Mouse (Mus musculus) left cerebral cortex, postnatal 14 days (tissue): ENCODE measurements around the gene Ficd. TPM values are rescaled to one million over a fixed set of nuclear protein-coding genes. Genes with fewer than 3 reads are reported as not detected.
A peak's percentile ranks its signal among the peaks of the same experiment; 100 is the strongest.

ENCODE experiments used
- DNase-seq, 2 experiments: peaks; one replicate each; pipeline ENCODE4 v3.0.0; 2021 to 2022; ENCODE audit warnings: low spot score in 2 of 2, mixed read lengths in 1 of 2
- intact Hi-C: fragments of 180-260 bp; cut with DNase I; formaldehyde crosslinking; loops from one replicate; pipeline ENCODE4 v1.15.1; 2025
- long read RNA-seq, 2 experiments: library from polyadenylated mRNA; stranded (forward); transcript quantifications; one replicate each; pipeline ENCODE4 v2.0.0; 2021
- total RNA-seq, 2 experiments: library from RNA; stranded (reverse); gene quantifications; 2 replicates each; pipeline ENCODE4 v1.2.3; 2021

Gene Ficd
- 10 to 100 TPM in 1 of 2 experiments, 1 to 10 TPM in 1; 10.0 to 10.7 TPM for total RNA-seq
- long read RNA-seq, experiment 1, transcript Ficd-201 (3 exons, 3,133 nt), result major isoform, 24 of 28 reads
- long read RNA-seq, experiment 1, partial matches to known transcripts, result 1 of 28 reads
- long read RNA-seq, experiment 1, other reads (novel, unspliced or antisense), result 3 of 28 reads
- long read RNA-seq, experiment 2, transcript Ficd-201 (3 exons, 3,133 nt), result major isoform, 18 of 22 reads
- long read RNA-seq, experiment 2, partial matches to known transcripts, result 1 of 22 reads
- long read RNA-seq, experiment 2, other reads (novel, unspliced or antisense), result 3 of 22 reads

DNA sequence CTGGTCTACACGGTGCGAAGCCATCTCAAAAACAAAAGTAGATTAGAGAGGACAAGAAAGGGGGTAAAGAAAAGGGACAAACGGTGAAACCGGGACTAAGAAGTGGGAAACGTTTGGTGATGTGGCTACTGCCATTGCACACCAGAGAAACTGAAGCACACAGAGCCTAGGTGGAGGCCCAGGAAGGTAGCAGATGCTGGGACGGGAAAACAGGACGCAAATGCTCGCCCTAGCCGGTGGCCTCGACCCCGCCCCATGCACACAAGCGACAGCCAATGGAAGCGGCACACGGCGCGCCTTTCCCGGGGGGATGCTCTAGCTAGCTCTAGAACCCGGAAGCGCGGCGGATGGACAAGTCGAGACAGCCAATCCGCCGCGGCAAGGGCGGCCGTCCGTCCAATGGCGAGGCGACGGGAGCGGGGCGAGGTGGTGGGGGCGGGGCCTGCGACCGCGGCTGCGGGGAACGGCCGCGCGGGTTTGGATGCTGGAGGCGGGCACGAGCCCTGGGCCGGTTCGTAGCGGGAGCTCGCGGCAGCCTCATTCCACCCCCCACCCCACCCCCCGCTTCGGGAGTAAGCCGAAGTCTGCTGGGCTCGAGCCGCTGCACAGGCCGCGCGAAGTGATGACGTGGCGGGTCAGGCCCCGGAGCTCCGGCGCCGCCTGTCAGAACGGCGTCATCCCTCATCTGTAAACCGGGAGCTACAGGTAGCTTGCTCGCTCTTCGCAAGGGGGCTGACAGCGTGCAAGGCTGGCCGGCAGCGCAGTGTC is at the start of gene Ficd:
TSS of gene Ficd (plus strand) at position 459 of the 768 bp plus-strand sequence.
- DNase-seq, result peak; percentile 93 to 95
- intact Hi-C loops, result loop anchor here (10.0 kb wide), 1 partner anchor 831 kb away; no protein-coding TSS in a partner anchor

GRCm38 (mm10) chr5:113687514-113687913 is 48.1 kb upstream of the Ficd start:
- intact Hi-C loops, result no loop called here
- DNase-seq, result no peak

DNA sequence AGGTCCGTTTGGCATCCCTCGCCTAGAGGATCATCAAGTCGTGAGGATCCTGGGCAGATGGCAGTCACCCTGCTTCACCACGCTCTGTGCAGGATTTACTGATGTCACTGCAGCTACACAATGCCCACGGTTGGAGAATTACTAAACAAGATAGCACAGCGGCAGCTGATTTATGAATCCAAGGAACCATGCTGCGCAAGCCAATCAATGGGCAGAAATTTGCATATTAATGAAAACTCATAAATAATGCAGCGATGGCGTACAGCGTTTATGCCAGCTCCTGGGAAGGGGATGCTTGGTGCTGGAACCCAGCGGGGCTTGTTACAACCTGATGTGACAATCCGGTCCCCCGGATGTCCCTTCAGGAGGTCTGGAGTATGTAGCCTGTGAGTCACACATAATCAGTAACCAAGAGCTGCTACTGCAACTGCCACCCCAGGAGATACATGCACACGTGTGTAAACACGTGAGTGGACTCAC is 45.5 kb upstream of the Ficd start:
- DNase-seq, result no peak
- intact Hi-C loops, result no loop called here

GRCm38 (mm10) chr5:113690866-113691265 is 44.7 kb upstream of the Ficd start:
- intact Hi-C loops, result no loop called here
- no peak for DNase-seq

- intact Hi-C loops, result no loop called here
- no peak for DNase-seq
These were observed 42.3 kb upstream of the Ficd start for GRCm38 (mm10) chr5:113693196-113693755.

GRCm38 (mm10) chr5:113694000-113694399 is 41.6 kb upstream of the Ficd start:
- intact Hi-C loops, result no loop called here

DNA sequence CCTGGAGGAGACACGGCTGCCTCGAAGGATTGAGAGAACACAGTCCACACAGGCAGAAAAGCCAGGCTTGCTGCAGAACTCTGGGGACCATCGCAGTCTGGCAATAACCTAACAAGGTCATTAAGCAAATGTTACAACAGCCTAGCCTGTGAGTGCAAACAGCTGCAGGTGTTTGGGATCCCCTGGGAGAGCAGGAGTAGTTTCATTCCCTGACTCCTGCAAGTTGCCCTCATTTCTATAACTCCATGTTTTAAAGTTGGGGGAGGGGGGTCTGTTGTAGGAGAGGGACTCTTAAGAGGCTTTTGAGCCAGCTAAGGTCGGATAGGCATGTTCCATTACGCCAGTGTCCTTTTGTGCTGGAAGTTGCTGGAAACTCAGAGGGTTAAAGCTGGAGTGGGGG is 41.2 kb upstream of the Ficd start:
- DNase-seq, result no peak

More at GRCm38 (mm10) chr5:113694000-113694399, 41.6 kb upstream of the Ficd start:
- DNase-seq, result no peak

GRCm38 (mm10) chr5:113700388-113701023 is 35.1 kb upstream of the Ficd start:
- intact Hi-C loops, result no loop called here
- DNase-seq, result no peak

More for the DNA sequence above, 41.2 kb upstream of the Ficd start:
- intact Hi-C loops, result no loop called here

DNA sequence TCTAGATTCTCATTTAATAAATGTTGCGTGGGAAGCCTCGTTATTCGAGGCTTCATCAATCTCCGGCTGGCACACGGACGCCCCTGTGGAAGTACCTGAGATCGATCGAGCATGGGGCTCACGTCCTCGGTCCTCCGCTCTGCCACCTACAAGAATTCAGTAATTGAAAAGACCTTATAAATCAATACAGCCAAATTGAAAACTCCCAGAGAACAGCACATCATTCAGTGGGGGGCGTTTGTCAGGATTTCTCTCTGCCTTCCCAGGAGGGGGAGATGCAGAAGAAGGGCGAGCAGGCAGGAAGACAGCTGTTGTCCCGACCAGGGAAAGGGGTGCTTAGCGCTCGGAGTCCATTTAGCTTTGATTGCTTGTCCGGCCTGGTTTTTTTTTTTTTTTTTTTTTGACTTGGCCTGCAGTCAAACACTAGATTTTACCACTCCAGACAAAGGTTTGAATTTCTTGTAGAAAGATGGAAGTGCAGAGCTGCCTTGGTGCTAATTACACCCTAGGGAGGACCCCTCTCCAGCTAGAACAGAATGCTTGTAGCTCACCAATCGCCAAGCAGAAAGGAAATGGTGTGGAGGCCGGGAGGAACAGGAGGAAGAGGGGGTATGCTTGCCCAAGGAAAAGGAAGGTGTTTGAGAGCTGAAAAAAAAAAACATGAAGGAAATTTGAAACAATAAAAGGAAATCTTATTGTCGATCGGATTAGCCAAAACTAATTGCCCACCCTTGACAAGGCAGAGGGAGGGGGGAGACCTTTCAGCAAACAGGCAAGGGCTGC is 31.6 kb upstream of the Ficd start:
- intact Hi-C loops, result no loop called here

DNA sequence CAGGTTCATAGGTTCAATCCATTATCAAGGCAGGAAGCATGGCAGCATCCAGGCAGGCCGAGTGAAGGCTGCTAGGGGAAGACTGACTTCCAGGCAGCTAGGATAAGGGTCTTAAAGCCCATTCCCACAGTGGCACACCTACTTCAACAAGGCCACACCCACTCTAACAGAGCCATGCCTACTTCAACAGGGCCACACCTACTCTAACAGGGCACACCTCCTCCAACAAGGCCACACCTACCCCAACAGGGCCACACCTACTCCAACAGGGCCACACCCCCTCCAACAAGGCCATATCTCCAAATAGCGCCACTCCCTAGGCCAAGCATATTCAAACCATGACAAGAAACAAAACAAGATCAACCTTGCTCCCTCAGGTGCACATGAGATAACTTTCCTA is 22.7 kb upstream of the Ficd start:
- intact Hi-C loops, result no loop called here

More for the DNA sequence above, 31.6 kb upstream of the Ficd start:
- DNase-seq, result no peak

DNA sequence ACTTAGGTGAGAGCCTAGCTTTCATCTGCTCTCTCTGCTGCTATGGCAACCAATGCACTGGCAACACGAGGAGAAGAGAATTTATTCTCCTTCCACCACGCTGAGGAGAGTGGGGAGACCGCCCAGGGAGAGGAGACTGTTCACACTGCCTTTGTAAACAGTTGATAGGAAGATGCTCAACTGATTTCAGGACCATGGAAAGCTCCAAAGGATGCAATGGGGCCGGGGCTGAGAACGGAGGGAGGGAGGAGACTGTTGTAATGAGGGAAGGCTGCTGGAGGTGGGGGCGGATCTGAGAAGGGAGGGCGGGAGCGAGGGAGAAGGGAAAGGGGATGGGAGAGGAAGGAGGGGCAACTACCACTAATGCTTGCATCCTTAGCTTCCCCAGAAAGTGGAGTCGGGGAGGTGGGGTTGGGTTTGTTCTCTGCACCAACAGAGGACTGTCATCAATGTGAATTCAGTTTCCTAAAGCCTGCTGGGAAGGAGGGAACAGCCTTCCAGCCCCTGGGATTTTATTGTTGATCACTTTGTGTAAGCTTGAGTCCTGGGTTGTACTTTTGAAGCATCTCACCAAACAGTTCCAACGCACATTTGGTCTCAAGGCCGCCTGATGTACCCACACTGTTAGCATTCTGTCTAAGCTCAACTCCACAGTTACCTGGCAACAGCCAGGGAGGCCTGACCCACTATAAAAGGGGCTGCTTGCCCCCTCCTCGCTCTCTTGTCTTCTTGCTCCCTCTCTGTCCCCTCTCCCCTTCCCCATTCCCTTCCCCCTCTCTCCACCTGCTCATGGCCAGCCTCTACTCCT is 18.8 kb upstream of the Ficd start:
- intact Hi-C loops, result no loop called here
- DNase-seq, result peak; percentile 73 to 83

More for the DNA sequence above, 22.7 kb upstream of the Ficd start:
- no peak for DNase-seq

DNA sequence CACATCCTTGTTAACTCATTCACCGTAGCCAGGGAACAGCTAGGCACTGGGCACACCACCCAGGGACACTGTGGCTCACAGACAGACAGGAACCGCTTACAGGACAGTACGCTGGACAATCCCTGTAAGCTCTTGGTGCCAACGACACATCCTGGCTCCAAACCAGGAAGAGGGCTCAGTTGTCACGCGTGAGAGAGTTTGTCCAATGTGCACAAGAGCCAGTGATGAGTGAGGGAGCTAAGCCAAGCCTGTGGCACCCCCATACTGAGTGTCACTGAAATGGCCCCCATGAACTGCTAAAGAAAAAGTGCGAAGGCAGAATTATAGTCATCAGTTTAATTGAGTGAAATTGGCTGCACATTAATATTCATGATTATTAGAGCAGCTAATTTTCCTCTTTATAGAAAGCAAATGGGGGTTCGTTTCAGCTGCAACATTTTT is 16.4 kb upstream of the Ficd start:
- DNase-seq, result no peak
- intact Hi-C loops, result no loop called here

GRCm38 (mm10) chr5:113722224-113723013 is 13.2 kb upstream of the Ficd start:
- intact Hi-C loops, result loop anchor here (5.0 kb wide), 1 partner anchor 135 kb away; no protein-coding TSS in a partner anchor
- DNase-seq, result no peak

GRCm38 (mm10) chr5:113723567-113724237 is 11.9 kb upstream of the Ficd start:
- intact Hi-C loops, result loop anchor here (1.0 to 5.0 kb wide), 3 partner anchors 136 to 357 kb away; no protein-coding TSS in a partner anchor
- no peak for DNase-seq

DNA sequence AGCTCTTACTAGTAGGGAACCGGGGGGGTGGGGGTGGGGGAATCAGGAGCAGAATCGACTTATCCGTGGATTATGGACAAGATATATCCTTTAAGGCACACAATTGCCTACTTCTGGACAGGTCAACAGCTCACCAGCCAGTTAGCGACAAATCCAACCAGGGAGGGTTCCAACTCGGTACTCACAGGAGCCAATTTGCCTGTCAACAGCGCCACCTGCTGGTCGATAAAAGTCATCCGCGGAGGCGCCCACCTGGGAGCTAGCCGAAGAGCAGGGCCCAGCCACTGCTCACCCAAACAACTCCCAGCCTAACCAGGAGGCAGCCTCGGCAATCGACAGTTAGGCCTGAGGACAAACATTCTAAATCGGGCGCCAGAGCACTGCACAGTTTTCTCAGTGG is 11.2 kb upstream of the Ficd start, which contains the start of gene 1700069L16Rik:
TSS of gene 1700069L16Rik (minus strand) at position 327 of the 400 bp plus-strand sequence.
- intact Hi-C loops, result loop anchor here (1.0 to 5.0 kb wide), 3 partner anchors 137 to 358 kb away; no protein-coding TSS in a partner anchor
- peak; percentile 87 to 94 for DNase-seq

DNA sequence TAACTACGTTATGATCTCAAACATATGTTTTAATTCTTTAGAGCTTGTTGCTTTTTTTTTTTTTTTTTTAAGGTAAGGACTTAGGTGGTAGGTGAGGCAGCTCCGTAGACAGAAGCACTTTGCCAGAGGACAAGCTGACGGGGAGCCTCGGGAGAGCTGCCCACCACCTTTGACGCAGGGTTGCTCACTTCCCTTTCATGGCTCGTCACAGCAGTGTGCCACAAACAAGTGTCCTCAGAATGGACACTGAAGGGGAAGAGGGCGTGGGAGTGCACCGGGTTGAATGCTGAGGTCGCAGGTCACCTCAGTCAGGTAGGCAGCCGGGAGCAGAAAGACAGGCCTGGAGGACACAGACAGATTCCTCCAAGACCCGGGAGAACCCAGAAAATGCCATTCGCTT is 10.2 kb upstream of the Ficd start:
- no peak for DNase-seq
- intact Hi-C loops, result loop anchor here (2.0 to 5.0 kb wide), 2 partner anchors 233 to 359 kb away; partner anchors contain the start of gene Wscd2
